Mouse (Mus musculus) stomach, embryonic 16.5 days (tissue): ENCODE data around the gene Nme6. TPM values are rescaled to one million over a fixed set of nuclear protein-coding genes. Genes with fewer than 3 reads are reported as not detected.

ENCODE experiments used
- ATAC-seq: fragments of 200-750 bp; cut with Nextera tagmentation; 2 replicates; pipeline ENCODE4 v1.8.0; 2017; ENCODE audit warnings: moderate number of reproducible peaks, moderate TSS enrichment; ENCODE audit not compliant: insufficient read depth, low FRiP score
- H3K27ac ChIP-seq: fragments of 300-500 bp; sonication (generic); 2 replicates; pipeline ENCODE4 v1.5.1; 2014; ENCODE audit warnings: low read length
- H3K27me3 ChIP-seq: fragments of 300-500 bp; sonication (generic); 2 replicates; pipeline ENCODE4 v1.6.1; 2014; ENCODE audit warnings: low read length, control low read depth, mixed read lengths; ENCODE audit not compliant: control insufficient read depth, insufficient read depth
- H3K36me3 ChIP-seq: fragments of 300-500 bp; sonication (generic); 2 replicates; pipeline ENCODE4 v1.6.1; 2014; ENCODE audit warnings: low read length; ENCODE audit not compliant: control insufficient read depth, insufficient read depth
- H3K4me1 ChIP-seq: fragments of 300-500 bp; sonication (generic); 2 replicates; pipeline ENCODE4 v1.6.1; 2014; ENCODE audit warnings: low read length, control low read depth, mixed read lengths; ENCODE audit not compliant: control insufficient read depth, insufficient read depth
- H3K4me2 ChIP-seq: fragments of 300-500 bp; sonication (generic); 2 replicates; pipeline ENCODE4 v1.6.1; 2014; ENCODE audit warnings: low read depth, low read length, mixed read lengths
- H3K4me3 ChIP-seq: fragments of 300-500 bp; sonication (generic); replicated peaks from 2 replicates; pipeline ENCODE4 v1.5.1; 2014; ENCODE audit warnings: mild to moderate bottlenecking, low read length
- H3K9ac ChIP-seq: fragments of 300-500 bp; sonication (generic); 2 replicates; pipeline ENCODE4 v1.6.1; 2014; ENCODE audit warnings: low read length
- H3K9me3 ChIP-seq: fragments of 300-500 bp; sonication (generic); replicated peaks from 2 replicates; pipeline ENCODE4 v1.6.1; 2016; ENCODE audit warnings: low read length, control low read depth; ENCODE audit not compliant: control insufficient read depth
- WGBS: fragments of 180-500 bp; shearing (Covaris S2); extraction: QIAGEN DNeasy Blood & Tissue Kit; methylation state at CpG from one replicate; pipeline ENCODE4 v1.1.7; 2014; 5-methylcytosine and 5-hydroxymethylcytosine counted together
- microRNA-seq: library from miRNA; unstranded; fragments of <30 nt; microRNA quantifications from one replicate; pipeline ENCODE4, GENCODE M21; 2016
- polyA plus RNA-seq: library from polyadenylated mRNA; unstranded; fragments of >200 nt; fragmentation: Nextera tagmentation; extraction: Ambion mirVana; gene quantifications from 2 replicates; pipeline ENCODE4 v1.2.1, GENCODE M21; 2015

Nme6 gene
- polyA plus RNA-seq, 1 experiment from 2014 or later = 61.0 TPM

GRCm38 (mm10) chr9:109879305-109879704, 46.8 kb downstream of the Nme6 start:
- H3K4me1 ChIP-seq = peaks cover 15% of the 10 kb centered on the region
- H3K27ac ChIP-seq = peak overlapping the region; percentile 67
- H3K9me3 ChIP-seq = no peaks in the 10 kb centered on the region
- peaks cover 30% of the 10 kb centered on the region for H3K36me3 ChIP-seq
- WGBS = 74% methylated on average over 1 of the region's 1 CpGs
- ATAC-seq = peak; percentile 15
- H3K4me3 ChIP-seq = no peak overlapping the region
- no peak overlapping the region for H3K9ac ChIP-seq
- H3K4me2 ChIP-seq = 0 out of 2 replicates have a peak overlapping the region, but pooled peaks have one; percentile 5
- no peaks in the 10 kb centered on the region for H3K27me3 ChIP-seq

- Histone ChIP-seq H3K9ac (no peak overlapping the region), H3K27ac (no peak overlapping the region), H3K4me1 (no peaks in the 10 kb centered on the region), H3K36me3 (peaks cover 36% of the 10 kb centered on the region), H3K27me3 (no peaks in the 10 kb centered on the region), H3K9me3 (no peaks in the 10 kb centered on the region), H3K4me2 (no peak overlapping the region), H3K4me3 (no peak overlapping the region)
- 72% methylated on average over 4 of the region's 4 CpGs for WGBS
- no peak for ATAC-seq
These were observed 53.7 kb downstream of the Nme6 start for GRCm38 (mm10) chr9:109886259-109886658.

GRCm38 (mm10) chr9:109887321-109887720, 54.8 kb downstream of the Nme6 start:
- H3K27me3 ChIP-seq = no peaks in the 10 kb centered on the region
- H3K4me2 ChIP-seq = no peak overlapping the region
- ATAC-seq = no peak
- WGBS = 83% methylated on average over 5 of the region's 5 CpGs
- no peaks in the 10 kb centered on the region for H3K4me1 ChIP-seq
- no peak overlapping the region for H3K4me3 ChIP-seq
- no peaks in the 10 kb centered on the region for H3K9me3 ChIP-seq
- no peak overlapping the region for H3K9ac ChIP-seq
- H3K27ac ChIP-seq = no peak overlapping the region
- peaks cover 39% of the 10 kb centered on the region for H3K36me3 ChIP-seq

- H3K4me1 ChIP-seq = peaks cover 4% of the 10 kb centered on the region; the same call in 1 of the 2 replicates
- no peaks in the 10 kb centered on the region for H3K27me3 ChIP-seq
- no peak overlapping the region for H3K4me2 ChIP-seq
- H3K9ac ChIP-seq = no peak overlapping the region
- peaks cover 29% of the 10 kb centered on the region for H3K36me3 ChIP-seq
- H3K4me3 ChIP-seq = no peak overlapping the region
- no peaks in the 10 kb centered on the region for H3K9me3 ChIP-seq
- no peak for ATAC-seq
- H3K27ac ChIP-seq = no peak overlapping the region
- 87% methylated on average over 8 of the region's 8 CpGs for WGBS
These were observed 59.0 kb downstream of the Nme6 start for GRCm38 (mm10) chr9:109891501-109891900.

Small RNA genes lying within 50 kb of the gene (microRNA-seq; reads per million reads assigned to microRNA genes)
- 2.5 reads per million, percentile 13 among the genes with 10 or more reads in this experiment for gene Mir7089

Other genes with a start within 250 kb of the Nme6 start
- not detected in 2 replicates for gene Fbxw24, start 206.7 kb upstream of the Nme6 start, polyA plus RNA-seq
- not detected in 2 replicates for gene Fbxw25, start 168.1 kb upstream of the Nme6 start, polyA plus RNA-seq
- not detected in 2 replicates for gene Fbxw18, start 130.0 kb upstream of the Nme6 start, polyA plus RNA-seq
- gene Fbxw26, start 86.7 kb upstream of the Nme6 start, polyA plus RNA-seq = not detected in 2 replicates
- gene Fbxw27, start 42.1 kb upstream of the Nme6 start, polyA plus RNA-seq = not detected in 2 replicates
- gene Spink8, start 20.5 kb upstream of the Nme6 start, polyA plus RNA-seq = 0.18 TPM in 1 of 2 replicates, not detected in the other
- gene Camp, start 16.9 kb downstream of the Nme6 start, polyA plus RNA-seq = 17.3 and 22.6 TPM in 2 replicates
- gene Cdc25a, start 42.8 kb downstream of the Nme6 start, polyA plus RNA-seq = 26.0 and 26.6 TPM in 2 replicates
- gene Map4, start 98.7 kb downstream of the Nme6 start, polyA plus RNA-seq = 64.3 and 73.2 TPM in 2 replicates